Mouse (Mus musculus) small intestine, adult 2 months (tissue): Measurements from ENCODE around the gene Syncrip. TPM values are rescaled to one million over a fixed set of nuclear protein-coding genes. Genes with fewer than 3 reads are reported as not detected.
A peak's percentile ranks its signal among the peaks of the same experiment; 100 is the strongest.
"Not testable (repeated sequence)": the region's sequence is repeated elsewhere in the genome, so short reads cannot be mapped to it uniquely, and the experiment has no call there.

ENCODE experiments used
- H3K27ac ChIP-seq: fragments of 200-500 bp; 2 replicates; pipeline ENCODE4 v1.5.1; 2012; ENCODE audit warnings: low read depth, low read length, control low read depth, inconsistent platforms; ENCODE audit not compliant: insufficient read depth
- H3K27me3 ChIP-seq: fragments of 200-500 bp; 2 replicates; pipeline ENCODE4 v1.6.1; 2012; ENCODE audit warnings: mild to moderate bottlenecking, moderate library complexity, low read length, inconsistent platforms; ENCODE audit not compliant: control insufficient read depth, insufficient read depth
- H3K36me3 ChIP-seq: fragments of 200-500 bp; 2 replicates; pipeline ENCODE4 v1.6.1; 2012; ENCODE audit warnings: mild to moderate bottlenecking, low read length, control low read depth, inconsistent platforms; ENCODE audit not compliant: control insufficient read depth, insufficient read depth
- H3K4me1 ChIP-seq: fragments of 200-500 bp; 2 replicates; pipeline ENCODE4 v1.6.1; 2012; ENCODE audit warnings: low read length, inconsistent platforms, mixed read lengths; ENCODE audit not compliant: control insufficient read depth, insufficient read depth, insufficient read length
- H3K4me3 ChIP-seq: fragments of 200-500 bp; 2 replicates; pipeline ENCODE4 v1.5.1; 2012; ENCODE audit warnings: low read depth, mild to moderate bottlenecking, control low read depth, inconsistent platforms, low read length, moderate library complexity
- CTCF ChIP-seq: fragments of 200-500 bp; IDR thresholded peaks from 2 replicates; pipeline ENCODE4 v1.5.1; 2012; ENCODE audit warnings: low read depth, mild to moderate bottlenecking, control low read depth, inconsistent platforms, low read length, moderate library complexity, mixed read lengths; ENCODE audit not compliant: insufficient replicate concordance, insufficient read length; ENCODE audit errors: extremely low read depth
- POLR2A ChIP-seq: fragments of 200-500 bp; IDR thresholded peaks from 2 replicates; pipeline ENCODE4 v1.6.1; 2012; ENCODE audit warnings: low read depth, mild to moderate bottlenecking, control low read depth, inconsistent platforms, low read length, moderate library complexity
- WGBS: fragments of 180-500 bp; shearing (Covaris S2); methylation state at CpG from one replicate; pipeline ENCODE4 v1.1.7; 2018; 5-methylcytosine and 5-hydroxymethylcytosine counted together
- polyA plus RNA-seq: library from polyadenylated mRNA; depleted of rRNA; stranded (reverse); fragments of >200 nt; gene quantifications from 2 replicates; pipeline ENCODE4 v1.2.3, GENCODE M21; 2012

Syncrip gene
- polyA plus RNA-seq, 1 experiment = 2.6 TPM

DNA sequence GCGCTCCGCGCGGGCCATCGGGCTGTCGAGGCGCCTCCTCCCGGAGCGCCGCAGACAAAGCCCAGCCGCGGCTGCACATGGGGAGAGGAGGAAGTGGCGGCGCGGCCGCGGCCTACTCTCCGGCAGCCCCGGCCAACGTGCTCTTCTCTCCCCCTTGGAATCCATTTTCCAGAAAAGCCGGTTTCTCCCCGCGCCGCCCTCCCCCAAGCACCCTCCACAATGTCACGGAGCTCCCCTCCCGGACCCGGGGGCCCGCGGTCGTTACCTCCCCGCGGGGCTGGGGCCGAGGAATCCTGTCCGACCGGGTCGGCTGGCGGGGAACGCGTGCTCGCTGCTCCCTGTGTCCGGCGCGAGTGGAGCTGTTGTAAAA lies 598 bp downstream of the Syncrip start:
- H3K27me3 ChIP-seq = no peaks in the 10 kb centered on the region
- WGBS = 1% methylated on average over 40 of the region's 43 CpGs
- TF ChIP-seq POLR2A (0 out of 2 replicates have a peak, but pooled peaks have one; percentile 8), CTCF (no peak)
- peak overlapping the region; percentile 71 for H3K27ac ChIP-seq
- 0 out of 2 replicates have a peak, but pooled peaks cover 1% of the 10 kb centered on the region for H3K4me1 ChIP-seq
- peaks cover 6% of the 10 kb centered on the region for H3K36me3 ChIP-seq
- H3K4me3 ChIP-seq = peak overlapping the region; percentile 91

DNA sequence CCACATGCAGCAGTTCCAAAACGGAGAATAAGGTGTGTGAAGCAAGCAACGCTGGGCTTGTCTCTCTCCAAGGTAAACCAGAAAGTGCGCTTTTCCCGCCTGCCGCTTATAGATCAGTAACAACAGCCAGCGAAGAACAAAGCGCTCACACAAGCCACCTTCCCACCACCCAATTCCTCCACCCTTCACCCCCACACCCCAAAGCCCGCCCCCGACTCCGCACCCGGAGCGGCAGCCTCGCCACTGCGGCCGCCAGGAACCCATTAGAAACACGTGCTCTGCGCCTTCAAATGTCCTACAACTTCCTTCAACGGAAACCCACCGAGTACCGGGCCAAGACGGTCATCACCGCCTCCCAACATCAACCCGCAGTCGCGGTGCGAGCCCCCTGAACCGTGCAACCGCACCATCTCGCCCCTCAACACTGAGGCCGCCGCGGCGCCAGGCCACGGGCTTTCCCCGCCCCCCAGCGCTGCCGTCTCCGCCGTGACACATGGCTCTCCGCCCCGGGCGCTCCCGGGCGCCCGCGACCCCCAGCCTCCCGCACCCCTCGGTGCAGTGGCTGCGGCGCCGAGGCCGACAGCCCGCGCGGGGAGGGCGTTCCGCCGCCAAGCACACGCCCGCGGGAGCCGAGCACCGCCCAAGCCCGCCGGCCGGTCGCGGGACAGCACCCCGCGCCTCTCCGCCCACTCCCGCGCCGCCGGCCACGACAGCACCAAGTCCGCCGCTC lies 1.1 kb downstream of the Syncrip start:
- Histone ChIP-seq H3K27ac (peak overlapping the region; percentile 71), H3K27me3 (no peaks in the 10 kb centered on the region)
- no peak for TF ChIP-seq POLR2A
- no peak for TF ChIP-seq CTCF

DNA sequence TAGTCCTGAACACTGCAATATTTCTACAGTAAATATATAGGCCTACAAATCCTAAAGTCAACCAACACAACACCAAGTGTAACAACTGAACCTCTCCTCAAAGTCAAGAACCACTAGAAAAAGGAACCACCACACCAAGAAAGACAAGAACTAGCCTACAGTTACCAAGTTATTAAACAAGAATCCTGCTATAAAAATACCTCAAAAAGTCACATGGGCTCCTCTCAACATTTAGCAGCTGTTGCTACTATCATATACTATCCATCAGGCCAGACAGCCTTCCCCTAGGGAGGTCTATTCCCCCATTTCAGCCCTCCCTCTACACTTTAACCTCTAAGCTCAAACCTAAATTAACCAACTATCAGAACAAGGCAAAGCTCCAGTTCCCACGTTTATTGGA lies 2.3 kb downstream of the Syncrip start:
- WGBS = 2% methylated on average over 1 of the region's 1 CpGs

More for the DNA sequence above, 1.1 kb downstream of the Syncrip start:
- under 1% methylated on average over 78 of the region's 78 CpGs for WGBS
- 0 out of 2 replicates have a peak, but pooled peaks cover 1% of the 10 kb centered on the region for H3K4me1 ChIP-seq
- peak overlapping the region; percentile 91 for H3K4me3 ChIP-seq
- H3K36me3 ChIP-seq = peaks cover 7% of the 10 kb centered on the region

DNA sequence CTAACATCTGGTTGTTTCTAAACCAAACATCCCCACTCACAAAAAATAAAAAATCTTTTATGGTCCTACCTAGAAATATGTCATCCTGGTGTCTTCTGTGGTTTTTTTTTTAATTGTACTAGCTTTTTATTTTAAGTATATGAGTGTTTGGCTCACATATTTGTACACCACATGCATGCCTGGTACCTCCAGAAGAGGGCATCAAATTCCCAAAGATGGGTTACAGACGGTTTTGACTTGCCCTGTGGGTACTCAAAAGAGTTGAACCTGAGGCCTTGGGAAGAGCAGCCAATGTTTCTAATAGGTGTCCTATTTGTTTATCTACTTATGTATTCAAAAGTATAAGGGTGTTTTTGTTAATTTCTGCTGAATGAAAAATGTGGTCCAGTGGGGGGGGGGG lies 6.2 kb downstream of the Syncrip start:
- Histone ChIP-seq H3K27ac (no peak overlapping the region), H3K4me3 (no peak overlapping the region), H3K27me3 (no peaks in the 10 kb centered on the region), H3K36me3 (peaks cover 37% of the 10 kb centered on the region), H3K4me1 (0 out of 2 replicates have a peak, but pooled peaks cover 1% of the 10 kb centered on the region)
- WGBS = 49% methylated on average over 1 of the region's 1 CpGs
- no peak for TF ChIP-seq CTCF
- no peak for TF ChIP-seq POLR2A

More for the DNA sequence above, 2.3 kb downstream of the Syncrip start:
- Histone ChIP-seq H3K36me3 (peaks cover 13% of the 10 kb centered on the region), H3K4me1 (0 out of 2 replicates have a peak, but pooled peaks cover 1% of the 10 kb centered on the region), H3K27ac (no peak overlapping the region), H3K27me3 (no peaks in the 10 kb centered on the region), H3K4me3 (no peak overlapping the region)
- no peak for TF ChIP-seq CTCF
- TF ChIP-seq POLR2A = no peak

DNA sequence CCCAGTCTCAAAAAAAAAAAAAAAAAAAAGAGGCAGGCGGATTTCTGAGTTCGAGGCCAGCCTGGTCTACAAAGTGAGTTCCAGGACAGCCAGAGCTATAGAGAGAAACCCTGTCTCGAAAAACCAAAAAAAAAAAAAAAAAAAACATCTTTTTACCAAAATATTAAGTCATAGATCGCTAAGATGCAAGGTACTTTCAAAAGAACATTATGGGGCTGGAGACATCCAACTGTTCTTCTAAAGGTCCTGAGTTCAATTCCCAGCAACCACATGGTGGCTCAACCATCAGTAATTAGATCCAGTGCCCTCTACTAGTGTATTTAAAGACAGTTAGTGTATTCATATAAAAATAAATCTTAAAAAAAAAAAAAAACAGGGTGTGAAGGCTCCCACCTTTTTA lies 21.4 kb downstream of the Syncrip start:
- not testable (repeated sequence) for H3K27me3 ChIP-seq, H3K4me1 ChIP-seq, H3K27ac ChIP-seq, H3K4me3 ChIP-seq
- WGBS = 79% methylated on average over 4 of the region's 4 CpGs
- H3K36me3 ChIP-seq = peaks cover 40% of the 10 kb centered on the region

DNA sequence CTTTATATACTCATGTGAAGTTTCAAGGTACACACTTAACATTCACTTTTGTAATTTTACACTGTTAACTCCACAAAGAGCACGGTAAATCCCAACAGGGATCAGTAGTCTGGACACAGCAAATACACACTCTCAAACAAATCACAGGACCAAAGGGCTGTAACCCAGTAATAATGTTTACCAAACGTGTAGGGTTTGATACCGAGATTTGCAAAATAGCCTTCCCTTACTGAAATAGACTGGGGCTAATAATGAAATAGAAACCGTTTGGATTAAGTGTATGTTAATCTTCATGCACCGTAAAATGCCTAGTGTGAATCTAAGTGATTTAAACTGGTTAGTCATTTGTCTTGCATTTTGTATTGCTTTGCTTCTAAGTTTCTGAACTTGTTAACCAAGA lies 42.4 kb downstream of the Syncrip start:
- WGBS = 8% methylated on average over 5 of the region's 5 CpGs
- H3K27ac ChIP-seq = no peak overlapping the region
- peaks cover 3% of the 10 kb centered on the region; the same call in 1 of the 2 replicates for H3K4me1 ChIP-seq
- no peaks in the 10 kb centered on the region for H3K27me3 ChIP-seq
- TF ChIP-seq CTCF (no peak), POLR2A (no peak)
- H3K36me3 ChIP-seq = peaks cover 1% of the 10 kb centered on the region; the same call in 1 of the 2 replicates
- no peak overlapping the region for H3K4me3 ChIP-seq

DNA sequence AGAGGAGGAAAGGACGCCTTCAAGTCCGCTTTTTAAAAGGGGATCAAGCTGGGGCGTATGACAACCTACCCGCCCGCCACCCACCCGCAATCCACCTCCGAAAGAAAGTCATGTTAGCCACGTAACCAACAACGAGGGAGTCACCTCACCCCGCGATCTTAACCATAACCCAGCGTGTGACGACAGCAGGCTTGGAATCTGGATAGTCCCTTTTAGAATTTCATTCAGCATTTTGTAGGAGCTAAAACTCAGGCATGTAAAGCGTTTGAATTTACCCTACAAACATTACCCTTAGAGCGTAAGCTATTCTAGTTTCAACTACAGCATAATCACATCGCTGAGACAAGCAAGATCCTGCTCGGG lies 43.2 kb downstream of the Syncrip start:
- H3K4me3 ChIP-seq = peak overlapping the region; percentile 72
- WGBS = 1% methylated on average over 17 of the region's 17 CpGs
- peaks cover 3% of the 10 kb centered on the region; the same call in 1 of the 2 replicates for H3K4me1 ChIP-seq
- TF ChIP-seq POLR2A (no peak), CTCF (no peak)
- no peaks in the 10 kb centered on the region for H3K36me3 ChIP-seq
- H3K27me3 ChIP-seq = no peaks in the 10 kb centered on the region
- H3K27ac ChIP-seq = no peak overlapping the region; the same call in 1 of the 2 replicates
